Mouse (Mus musculus): ENCODE results near the gene Akap13.

Gene Akap13

DNA sequence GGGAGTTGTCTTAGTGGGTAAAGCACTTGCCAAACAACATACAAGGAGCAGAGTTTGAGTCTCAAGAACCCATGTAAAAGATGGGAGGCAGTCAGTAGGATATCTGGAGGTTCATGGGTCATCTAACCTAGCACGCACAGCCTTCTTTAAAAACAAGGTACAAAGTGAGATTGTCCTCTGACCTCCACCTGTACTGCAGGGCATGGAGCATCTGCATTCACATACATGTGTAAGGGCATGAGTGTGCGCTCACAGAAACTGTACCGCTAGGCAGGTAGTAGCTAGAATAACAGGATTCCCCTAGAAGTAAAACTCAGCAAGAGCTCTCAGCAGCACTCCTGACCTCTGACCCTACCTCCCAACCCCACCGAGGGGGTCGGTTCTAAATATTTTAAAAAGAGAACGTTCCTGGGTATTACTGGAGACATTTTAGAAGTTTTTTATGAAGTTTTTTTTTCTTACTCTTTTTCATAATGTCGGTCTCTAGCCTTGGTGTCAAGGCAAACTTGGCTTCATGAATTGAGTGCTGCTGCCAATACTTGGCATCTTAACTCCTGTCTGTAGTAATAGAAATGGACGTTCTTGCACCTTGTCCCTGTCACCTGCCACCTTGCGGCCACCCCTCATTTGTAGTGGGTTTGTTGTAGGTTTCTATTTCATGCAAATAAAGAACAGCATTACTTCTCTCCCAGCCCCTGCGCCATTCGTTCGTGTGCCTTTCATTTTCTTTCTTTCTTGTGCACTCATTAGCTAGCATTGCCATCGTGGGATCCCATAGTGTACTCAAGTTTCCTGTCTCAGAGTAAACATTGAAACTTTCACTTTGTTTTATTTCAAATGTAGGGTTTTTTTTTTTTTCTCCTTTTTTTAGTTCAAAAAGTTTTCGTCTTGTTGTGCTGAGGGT lies 61.6 kb downstream of the Akap13 start:
- no peak for DNase-seq (ENCODE audit: low spot score)

DNA sequence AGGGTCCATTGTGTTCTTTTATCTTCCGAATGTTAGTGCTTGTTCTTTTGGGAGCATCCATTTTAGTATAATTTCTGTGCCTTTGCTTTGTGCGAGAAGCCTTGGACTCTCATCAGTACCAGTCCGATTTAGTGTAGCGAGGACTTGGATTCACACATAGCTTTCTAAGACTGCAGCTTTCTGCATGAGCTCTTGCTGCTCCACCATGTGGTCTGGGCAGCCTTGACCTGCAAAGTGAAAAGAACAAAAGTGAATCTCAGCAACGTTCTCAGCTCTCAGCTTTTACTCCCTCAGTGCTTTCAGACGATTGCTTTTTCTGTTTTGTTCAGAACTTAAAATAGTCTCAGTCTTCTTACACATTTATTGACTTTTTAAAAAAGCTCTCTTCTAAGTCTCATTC lies 65.2 kb downstream of the Akap13 start:
- peak; percentile 27 for DNase-seq (ENCODE audit: low spot score)

DNA sequence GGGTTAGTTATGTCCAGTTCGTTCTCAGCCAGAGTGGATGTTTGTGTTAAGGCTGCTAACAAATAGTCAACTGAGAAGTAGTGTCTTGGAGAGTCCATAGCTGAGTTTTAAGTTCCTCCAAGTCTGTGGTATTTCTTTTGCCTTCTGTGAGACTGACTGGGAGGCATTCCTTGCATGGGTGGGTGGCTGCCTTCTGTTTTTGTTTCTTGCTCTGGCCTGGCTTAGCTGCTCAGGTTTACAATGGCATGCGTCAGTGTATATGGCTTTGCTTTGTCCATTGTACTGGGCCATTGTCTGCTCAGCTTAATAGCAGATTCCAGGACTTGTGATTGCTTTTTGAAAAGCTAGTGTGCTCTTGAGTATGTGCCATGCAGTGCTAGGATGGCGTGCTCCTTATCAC lies 65.9 kb downstream of the Akap13 start:
- peak; percentile 55 for DNase-seq (ENCODE audit: low spot score)

DNA sequence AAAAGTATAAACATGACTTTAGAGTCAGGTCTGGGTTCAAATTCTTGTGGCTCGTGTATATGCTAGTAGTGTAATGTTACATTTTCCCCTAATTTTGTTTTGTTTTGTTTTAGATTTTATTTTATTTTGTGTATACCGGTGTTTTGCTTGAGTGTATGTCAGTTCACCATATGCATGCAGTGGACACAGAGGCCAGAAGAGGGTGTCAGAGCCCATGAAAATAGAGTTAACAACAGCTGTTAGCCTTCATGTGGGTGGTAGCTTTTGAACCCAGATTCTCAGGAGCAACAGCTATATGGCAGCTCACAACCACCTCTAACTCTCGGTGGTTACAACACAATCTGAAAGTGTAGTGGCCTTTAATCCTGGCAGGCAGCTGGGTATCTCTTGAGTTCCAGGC lies 66.9 kb downstream of the Akap13 start:
- no peak for DNase-seq (ENCODE audit: low spot score)

DNA sequence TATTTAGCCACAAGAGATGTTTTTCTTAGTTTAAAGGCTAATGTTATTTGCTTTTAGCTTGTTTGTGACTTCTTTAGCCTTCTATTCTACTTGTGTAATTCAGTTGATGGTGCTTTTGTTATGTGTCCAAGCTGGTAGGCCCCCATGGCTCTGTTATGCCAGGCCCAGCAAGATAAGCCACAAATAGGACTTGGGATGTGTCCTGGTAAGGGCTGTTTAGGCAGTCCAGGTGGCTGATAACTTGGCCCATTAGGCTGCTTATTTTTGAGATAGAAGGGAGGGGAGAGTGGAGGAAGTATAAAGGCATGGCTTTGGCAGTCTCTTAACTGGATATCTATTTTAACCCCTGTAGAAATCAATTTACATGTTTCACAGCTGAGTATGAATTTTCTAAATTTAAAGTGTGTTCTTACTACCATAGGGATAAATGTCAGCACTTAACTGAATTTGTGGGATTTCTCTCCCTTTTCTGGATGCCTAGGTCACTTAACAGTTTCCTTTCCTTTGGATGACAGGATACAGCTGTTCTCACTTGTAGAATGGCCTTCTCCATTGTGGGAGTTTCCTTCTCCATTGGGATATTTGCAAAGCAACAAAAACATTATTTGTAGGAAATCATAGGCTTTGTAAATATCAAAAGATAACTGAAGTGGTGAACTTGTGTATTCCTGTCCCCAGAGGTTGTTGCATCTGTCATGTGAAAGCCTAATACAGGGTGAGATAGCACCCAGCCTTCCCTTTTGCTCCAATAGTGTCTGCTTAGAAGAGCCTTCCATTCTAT lies 69.6 kb downstream of the Akap13 start:
- DNase-seq (ENCODE audit: low spot score) = no peak

DNA sequence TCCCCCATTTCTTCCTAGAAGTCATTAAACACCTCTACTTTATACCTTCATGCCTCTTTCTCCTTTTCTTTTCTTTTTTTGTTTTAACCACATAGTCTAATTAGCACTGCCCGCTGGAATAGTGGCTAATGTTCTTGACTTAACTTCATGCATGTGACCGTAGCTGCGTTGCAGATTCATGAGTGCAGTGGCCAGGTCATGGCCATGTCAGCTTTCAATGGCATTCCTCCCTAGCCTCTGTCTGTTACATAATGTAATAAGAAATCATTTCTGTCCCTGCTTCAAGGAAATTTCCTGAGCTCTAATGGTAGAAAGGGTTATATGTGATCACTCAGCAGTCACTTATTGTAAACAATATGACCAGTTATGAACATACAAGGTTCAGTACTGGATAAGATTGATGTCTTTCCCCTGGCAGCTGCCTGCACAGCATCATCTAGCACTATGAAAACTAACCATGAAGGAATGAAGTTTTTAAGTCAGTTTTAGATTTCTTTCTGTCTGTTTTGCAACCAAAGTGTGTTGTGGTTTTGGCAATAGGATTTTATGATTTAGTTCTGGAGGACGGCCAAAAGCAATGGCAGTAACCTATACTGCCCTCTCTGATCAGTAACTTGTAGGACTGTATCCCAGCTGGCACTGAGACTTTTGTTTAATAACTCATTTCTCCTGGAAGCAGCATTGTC lies 70.5 kb downstream of the Akap13 start:
- DNase-seq (ENCODE audit: low spot score) = no peak

DNA sequence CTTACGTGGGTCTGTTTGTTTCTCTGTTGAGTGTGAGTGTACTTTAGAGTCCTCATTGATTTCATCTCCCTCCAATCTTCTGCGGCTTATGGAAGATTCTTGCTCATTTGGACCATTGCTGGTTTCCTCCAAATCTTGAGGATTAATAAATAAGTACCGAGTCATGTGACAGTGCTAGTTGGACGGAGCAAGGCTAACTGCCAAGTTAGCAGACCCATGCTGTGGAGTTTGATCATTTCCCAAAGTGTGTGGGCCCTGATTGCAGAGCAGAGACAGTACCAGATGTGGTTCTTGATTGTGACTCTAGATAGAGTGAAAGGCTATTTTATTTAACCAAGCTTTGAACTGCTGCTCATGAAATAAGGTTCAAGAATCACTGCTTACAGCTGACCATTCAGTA lies 73.4 kb downstream of the Akap13 start:
- DNase-seq (ENCODE audit: low spot score) = no peak

DNA sequence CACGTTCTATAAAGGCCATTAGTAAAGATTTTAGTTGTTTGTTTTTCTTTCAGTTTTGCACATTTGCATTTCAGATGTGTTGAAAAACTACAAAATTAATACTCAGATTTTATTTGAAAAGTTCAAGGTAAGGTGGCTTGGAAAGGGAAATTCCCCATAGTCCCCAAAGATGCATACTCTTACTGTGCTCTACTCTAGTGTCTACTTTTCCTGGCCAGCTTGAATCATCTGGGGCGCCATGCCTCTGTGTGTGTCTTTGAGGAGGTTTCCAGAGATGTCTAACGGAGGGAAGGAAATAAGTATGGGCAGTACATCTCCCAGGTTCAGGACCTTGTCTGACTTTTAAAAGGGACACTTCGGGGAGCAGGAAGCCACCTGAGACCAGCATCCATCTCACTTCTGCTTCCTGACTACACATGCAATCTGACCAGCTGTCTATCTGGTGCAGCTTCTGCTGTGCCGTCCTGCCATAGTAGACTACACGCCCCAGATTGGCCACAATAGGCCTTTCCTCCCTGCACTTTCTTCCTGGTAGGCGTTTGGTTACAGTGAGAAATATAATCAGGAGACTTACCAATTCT lies 74.6 kb downstream of the Akap13 start:
- DNase-seq (ENCODE audit: low spot score) = no peak

DNA sequence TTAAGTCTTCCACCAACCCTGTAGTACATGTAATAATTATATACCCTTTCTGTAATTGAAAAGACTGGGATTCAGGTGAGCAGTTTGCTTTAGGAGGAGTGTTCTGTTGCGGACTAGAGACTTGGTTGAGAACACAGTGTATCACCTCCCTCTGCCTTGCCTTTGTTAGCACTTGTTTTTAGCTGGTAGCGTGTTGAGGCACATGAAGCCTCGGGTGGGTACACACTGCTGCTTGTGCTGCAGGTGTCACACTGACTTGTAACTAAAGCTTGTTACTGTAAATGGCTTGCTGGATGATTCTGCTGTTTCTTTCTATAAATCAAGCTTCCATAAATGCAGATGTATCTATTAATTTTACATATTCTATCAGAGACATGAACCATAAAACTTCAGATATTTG lies 75.3 kb downstream of the Akap13 start:
- no peak for DNase-seq (ENCODE audit: low spot score)

DNA sequence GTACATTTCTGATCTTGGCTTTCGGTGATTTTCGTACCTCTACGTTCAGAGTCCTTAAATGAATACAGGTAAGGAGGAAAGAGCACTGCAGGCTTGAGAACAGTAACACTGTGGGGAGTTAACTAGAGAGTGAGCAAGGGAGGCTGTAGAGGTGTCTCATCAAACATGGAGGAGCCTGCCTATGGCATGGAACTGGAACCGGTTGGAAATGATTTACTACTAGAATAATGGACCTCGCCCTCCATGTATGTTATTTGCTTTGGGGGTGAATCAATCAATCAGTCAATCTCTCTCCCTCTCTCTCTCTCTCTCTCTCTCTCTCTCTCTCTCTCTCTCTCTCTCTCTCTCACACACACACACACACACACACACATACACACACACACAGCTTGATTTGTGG lies 77.7 kb downstream of the Akap13 start:
- DNase-seq (ENCODE audit: low spot score) = no peak

DNA sequence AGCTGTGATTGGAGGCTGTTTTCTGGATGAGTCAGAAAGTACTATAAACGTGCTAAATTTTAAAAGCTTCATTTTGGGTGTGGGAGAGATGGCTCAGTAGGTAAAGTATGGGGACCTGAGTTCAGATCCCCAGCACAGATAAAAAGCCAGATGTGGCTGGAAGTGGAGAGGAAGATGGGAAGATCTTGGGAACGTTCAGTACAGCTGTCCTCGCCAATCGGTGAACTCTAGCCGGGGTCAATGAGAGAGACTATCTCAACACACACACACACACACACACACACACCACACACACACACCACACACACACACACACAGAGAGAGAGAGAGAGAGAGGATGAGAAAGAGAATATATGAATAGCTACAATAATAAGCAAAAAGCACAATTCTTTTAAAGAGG lies 81.0 kb downstream of the Akap13 start:
- DNase-seq (ENCODE audit: low spot score) = no peak

DNA sequence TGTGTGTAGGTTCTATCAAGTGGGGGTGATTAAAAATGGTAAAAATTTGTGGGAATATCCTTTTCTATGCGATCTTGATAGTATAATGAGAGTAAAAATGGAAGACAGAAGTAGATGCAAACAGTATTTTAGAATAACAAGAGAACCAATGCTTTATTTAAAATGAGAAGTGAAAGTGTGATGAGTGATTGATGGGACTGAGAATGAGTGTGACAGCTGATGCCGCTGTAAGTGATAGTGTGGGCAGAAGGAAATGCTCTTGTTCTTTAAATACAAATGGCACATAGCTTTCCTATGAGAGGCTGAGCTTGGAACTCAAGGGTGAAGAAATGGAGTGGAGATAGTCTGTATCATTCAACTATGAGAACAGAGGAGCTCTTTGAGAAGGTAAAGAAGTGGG lies 82.2 kb downstream of the Akap13 start:
- no peak for DNase-seq (ENCODE audit: low spot score)

DNA sequence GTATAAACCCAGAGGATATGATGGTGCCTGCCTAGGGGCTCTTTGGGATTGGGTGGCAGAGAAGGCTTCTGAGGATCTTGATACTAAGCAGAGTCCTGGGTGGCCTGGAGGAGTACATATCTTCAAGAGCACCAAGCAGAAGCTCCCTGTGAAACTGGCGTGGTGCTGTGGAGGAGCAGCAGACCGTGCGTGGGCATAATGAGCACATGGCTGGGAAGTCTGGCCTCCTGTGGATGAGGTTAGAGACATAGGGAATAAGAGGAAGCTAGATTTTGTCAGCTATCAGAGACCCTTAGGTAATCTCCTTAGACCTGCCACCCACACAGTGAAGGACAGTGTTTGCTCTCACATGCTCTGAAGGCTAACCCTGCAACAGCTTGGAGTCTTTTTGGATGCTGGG lies 83.2 kb downstream of the Akap13 start:
- DNase-seq (ENCODE audit: low spot score) = no peak

DNA sequence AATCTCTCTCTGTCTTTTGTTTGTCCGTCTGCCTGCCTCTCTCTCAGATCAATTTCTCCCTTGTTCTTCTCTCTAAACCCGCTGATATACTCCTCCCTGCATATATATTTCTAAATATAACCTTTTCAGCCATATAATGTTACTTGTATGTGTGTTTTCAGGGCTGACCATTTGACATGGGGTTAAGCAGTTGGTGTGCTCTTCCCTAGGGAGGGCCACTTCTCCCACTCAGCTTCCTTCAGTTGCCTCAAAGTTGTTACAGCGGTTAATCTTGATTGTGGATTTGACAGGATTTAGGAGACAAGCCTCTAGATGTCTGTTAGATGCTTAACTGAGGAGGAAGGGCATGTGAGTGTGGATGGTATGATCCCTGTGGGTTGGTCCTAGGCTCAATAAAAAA lies 83.8 kb downstream of the Akap13 start:
- DNase-seq (ENCODE audit: low spot score) = no peak

DNA sequence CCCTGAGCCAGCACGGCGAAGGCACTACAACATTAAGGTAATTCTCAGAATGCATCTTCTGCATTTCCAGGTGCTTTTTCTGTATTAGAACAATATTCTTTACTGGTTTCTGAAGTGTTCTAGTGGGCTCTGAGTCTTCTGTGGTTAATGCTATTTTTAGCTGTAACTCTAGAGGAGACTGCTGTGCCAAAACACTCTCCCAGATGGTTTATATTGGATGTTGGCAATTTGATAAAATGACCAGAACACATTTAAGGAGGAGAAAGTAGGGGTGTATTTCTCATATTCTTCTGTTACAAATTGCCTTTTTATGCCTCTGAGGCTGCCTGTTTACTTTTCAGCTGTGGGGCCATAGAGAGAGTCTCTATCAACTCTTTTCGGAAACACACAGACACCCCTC lies 94.5 kb downstream of the Akap13 start:
- DNase-seq (ENCODE audit: low spot score) = no peak

DNA sequence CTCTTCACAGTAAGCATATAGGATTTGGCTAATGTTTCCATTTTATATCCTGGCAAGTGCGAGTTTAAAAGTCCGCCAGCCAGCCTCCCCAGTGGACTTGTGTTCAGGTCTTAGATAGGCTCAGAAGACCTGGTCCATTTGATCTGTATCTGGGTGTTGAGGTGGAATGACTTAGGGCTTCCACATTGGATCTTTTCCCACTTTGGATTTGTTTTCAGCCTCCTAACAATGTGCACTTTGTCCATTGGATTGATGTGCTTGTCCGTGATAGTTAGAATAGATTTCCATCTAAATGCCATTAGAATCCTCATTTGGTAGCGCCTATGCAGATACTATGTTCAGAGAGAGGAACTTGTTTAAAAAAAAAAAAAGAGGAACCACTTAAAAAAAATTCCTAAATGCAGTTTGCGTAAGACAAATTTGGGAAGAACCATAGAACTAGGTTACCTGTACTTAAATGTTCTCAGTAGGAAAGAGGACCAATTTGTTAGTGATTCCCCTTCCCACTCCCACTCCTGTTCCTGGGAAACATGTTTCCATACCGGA lies 95.5 kb downstream of the Akap13 start:
- no peak for DNase-seq (ENCODE audit: low spot score)

DNA sequence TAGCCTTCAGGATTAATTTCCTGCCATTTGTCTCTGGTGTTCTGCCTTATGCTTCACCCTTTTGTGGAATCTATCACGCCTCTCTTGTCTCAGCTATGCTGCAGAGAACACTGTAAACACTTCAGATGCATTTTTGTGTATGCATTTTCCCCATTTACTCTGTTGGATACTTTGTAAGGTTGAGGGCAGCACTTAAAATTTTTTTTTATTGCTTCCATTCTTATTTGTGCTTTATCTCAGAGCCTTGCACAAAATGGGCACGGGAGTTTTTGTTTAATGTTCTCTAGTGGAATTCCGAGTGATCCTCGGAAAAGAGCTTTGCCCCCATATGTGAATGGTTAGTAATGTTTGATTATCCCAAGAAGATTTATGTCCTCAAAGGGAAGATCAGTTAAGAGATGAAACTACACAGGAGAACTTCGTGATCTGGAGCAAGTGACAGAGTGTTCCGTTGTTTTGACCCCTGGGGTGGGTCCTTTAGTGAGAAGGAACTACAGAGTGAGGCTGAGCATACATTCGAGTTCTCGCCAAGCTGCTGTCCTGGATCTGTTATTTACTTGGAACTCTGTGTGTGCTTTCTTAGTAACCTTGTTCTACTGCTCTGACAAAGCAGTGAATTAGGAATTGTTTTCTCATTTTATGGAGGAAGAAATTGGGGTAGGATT lies 97.8 kb downstream of the Akap13 start:
- DNase-seq (ENCODE audit: low spot score) = no peak

DNA sequence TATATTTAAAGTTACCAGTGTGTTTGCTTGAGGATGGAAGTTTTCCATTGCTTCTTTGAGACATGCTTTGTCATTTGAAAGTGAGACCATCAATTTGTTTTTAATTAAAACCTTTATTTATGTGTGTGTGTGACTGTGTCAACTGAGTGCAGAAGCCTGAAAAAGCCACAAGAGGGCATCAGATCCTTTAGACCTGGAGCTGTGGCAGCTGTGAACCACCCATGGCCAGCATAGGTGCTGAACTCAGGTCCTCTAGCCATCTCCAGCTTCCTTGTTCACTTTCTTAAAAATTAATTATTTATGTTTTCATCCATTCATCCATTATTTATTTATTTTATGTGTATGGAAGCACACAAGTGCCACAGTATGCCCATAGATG lies 98.3 kb downstream of the Akap13 start:
- DNase-seq (ENCODE audit: low spot score) = peak; percentile 10

DNA sequence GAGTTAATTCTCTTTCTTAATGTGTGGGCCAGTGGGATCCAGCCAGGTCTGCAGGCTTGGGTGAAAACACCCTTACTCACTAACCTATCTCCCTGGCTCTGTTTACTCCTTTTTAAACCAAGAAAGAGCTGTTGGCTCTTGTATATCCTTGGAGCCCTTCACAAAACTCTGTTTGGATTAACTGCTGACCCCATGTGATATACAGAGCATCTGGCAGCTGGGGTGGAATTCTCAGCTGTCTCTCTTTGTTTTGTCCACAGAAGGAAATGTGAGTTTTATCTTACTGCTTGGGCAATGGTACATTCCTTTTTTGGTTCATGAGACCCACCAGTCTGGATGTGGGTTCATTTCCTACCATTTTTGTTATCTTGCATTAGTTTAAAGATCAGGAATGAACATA lies 98.7 kb downstream of the Akap13 start:
- no peak for DNase-seq (ENCODE audit: low spot score)

DNA sequence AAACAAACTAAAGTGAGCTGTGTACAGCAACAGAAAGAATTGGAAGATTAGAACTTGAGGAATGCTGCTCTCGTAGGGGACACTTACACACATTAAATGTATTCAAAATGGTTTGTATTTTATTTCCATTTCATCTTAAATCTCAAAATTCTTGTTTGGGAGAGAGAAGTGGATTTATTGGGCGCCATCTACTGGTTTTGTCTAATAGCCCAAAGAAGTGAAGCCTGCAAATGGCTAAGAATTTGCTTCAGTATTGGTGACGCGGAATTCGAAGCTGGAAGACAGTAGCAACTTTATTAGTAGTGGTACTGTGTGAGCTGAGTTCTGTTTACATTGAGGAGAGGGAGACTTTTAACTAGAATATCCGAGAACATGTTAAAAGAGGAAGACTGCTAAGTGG lies 100.6 kb downstream of the Akap13 start:
- peak; percentile 45 for DNase-seq (ENCODE audit: low spot score)

DNA sequence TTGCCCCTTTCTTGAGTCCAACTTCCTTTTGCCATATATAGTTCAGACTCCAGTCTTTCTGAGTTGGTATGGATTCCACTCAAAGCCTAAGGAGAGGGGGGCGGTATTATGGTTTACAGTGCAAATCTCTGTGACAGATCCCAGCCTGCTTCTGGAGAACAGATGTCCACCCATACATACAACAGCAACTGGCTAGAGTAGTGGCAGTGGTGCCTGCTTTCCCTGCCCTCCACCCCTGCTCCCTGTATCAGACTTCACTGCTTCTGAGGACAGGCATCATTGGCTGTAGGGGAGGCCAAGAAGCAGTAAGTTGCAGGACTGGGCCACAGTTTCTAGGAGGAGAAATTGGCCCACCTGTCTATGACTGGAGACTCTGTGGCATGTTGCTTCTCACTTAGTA lies 102.9 kb downstream of the Akap13 start:
- DNase-seq (ENCODE audit: low spot score) = peak; percentile 11

DNA sequence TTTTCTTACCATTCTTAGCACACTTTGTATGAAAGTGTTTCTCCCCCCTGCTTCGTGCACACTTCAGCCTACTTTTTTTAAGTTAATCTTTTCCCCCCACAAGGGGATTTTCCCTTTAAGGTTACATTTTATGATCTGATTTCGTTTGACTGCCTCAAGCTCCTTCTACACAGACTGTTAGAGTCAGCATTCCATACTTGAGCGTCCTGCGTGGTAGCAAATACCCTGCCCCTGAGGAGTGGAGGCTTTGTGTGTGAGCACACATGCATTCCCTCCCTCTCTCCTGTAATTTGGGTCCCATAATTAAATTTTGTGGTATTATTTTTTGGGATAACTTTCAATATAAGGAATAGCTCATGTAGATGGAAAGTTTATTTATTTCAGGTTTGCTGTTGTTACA lies 103.8 kb downstream of the Akap13 start:
- DNase-seq (ENCODE audit: low spot score) = no peak

Data from embryo, embryonic 10.5 days (tissue).